Mouse (Mus musculus): Measurements from ENCODE around the gene Polq. TPM values are rescaled to one million over a fixed set of nuclear protein-coding genes. Genes with fewer than 3 reads are reported as not detected.
A peak's percentile ranks its signal among the peaks of the same experiment; 100 is the strongest.
"Not testable (repeated sequence)": the region's sequence is repeated elsewhere in the genome, so short reads cannot be mapped to it uniquely, and the experiment has no call there.

Gene Polq
- polyA plus RNA-seq, 1 experiment from 2014 or later: 1.1 TPM

DNA sequence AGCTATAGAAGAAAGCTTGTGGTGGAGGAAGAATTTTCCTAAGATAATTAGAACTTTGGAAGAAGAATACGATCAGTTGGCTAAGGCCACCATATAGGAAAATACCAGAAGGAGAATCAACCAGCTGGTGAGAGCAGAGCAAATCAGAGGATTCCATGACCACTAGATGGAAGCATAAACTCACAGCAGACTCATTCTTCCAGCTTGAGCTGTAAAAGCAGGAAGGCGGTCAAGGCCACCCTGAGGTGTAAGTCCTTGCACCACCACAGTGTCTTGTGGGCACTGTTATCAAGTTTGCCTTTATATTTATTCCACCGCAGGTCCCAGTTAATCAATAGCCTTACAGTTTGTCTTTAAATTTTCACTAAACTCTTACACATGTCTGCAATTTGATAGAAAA is 97.7 kb downstream of the Polq start:
- no peaks in the 10 kb centered on the region for H3K27me3 ChIP-seq (ENCODE audit: control insufficient read depth, insufficient read depth, low read length)
- no peak overlapping the region for H3K9ac ChIP-seq (ENCODE audit: low read length)
- peak; percentile 78; the same call in 1 of the 2 replicates for ATAC-seq (ENCODE audit: low FRiP score, low TSS enrichment)
- H3K9me3 ChIP-seq (ENCODE audit: control insufficient read depth, low read length): no peaks in the 10 kb centered on the region
- TF ChIP-seq EP300 (optimal IDR thresholded peaks at IDR 0.05) (no peak), CTCF (IDR thresholded peaks at IDR 0.05; ENCODE audit: low read depth) (peak; percentile 88)
- H3K4me2 ChIP-seq (replicated peaks; ENCODE audit: low read depth): no peak overlapping the region
- H3K4me1 ChIP-seq (replicated peaks; ENCODE audit: control insufficient read depth, insufficient read depth): no peaks in the 10 kb centered on the region
- DNase-seq (ENCODE audit: low spot score): peak; percentile 52
- H3K4me3 ChIP-seq (ENCODE audit: low read depth, low read length): no peak overlapping the region
- H3K27ac ChIP-seq (replicated peaks): no peak overlapping the region
- 28% methylated on average over 3 of the region's 3 CpGs for WGBS
- no peaks in the 10 kb centered on the region for H3K36me3 ChIP-seq (ENCODE audit: control insufficient read depth, insufficient read depth, low read length)

DNA sequence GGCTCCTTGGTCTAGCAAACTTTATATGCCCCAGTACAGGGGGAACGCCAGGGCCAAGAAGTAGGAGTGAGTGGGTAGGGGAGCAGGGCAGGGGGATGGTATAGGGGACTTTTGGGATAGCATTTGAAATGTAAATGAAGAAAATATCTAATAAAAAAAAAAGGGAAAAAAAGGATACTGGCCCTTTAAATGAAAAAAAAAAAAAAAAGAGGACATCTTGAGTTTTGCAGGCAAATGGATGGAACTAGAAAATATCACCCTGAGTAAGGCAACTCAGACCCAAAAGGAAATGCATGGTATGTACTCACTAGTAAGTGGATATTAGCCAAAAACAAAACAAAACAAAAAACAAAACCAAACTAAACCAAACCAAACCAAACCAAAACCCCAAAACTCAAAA is 113.6 kb downstream of the Polq start:
- WGBS: 91% methylated on average over 1 of the region's 1 CpGs
- ATAC-seq (ENCODE audit: low FRiP score, low TSS enrichment); H3K4me3 ChIP-seq (ENCODE audit: low read depth, low read length); H3K9ac ChIP-seq (ENCODE audit: low read length); H3K4me1 ChIP-seq (replicated peaks; ENCODE audit: control insufficient read depth, insufficient read depth); H3K27ac ChIP-seq (replicated peaks); H3K27me3 ChIP-seq (ENCODE audit: control insufficient read depth, insufficient read depth, low read length); H3K36me3 ChIP-seq (ENCODE audit: control insufficient read depth, insufficient read depth, low read length); H3K4me2 ChIP-seq (replicated peaks; ENCODE audit: low read depth); DNase-seq (ENCODE audit: low spot score); H3K9me3 ChIP-seq (ENCODE audit: control insufficient read depth, low read length): not testable (repeated sequence)

Other genes starting within 250 kb of the Polq start
- 1.6 and 2.4 TPM in 2 replicates for gene Slc15a2, start 226.8 kb upstream of the Polq start, polyA plus RNA-seq (2015; fragmentation: Nextera tagmentation; extraction: Ambion mirVana)
- gene Iqcb1, start 183.4 kb upstream of the Polq start, polyA plus RNA-seq (2015; fragmentation: Nextera tagmentation; extraction: Ambion mirVana): 10.0 and 11.5 TPM in 2 replicates
- 3.1 and 4.7 TPM in 2 replicates for gene Eaf2, start 136.8 kb upstream of the Polq start, polyA plus RNA-seq (2015; fragmentation: Nextera tagmentation; extraction: Ambion mirVana)
- gene Golgb1, start 136.6 kb upstream of the Polq start, polyA plus RNA-seq (2015; fragmentation: Nextera tagmentation; extraction: Ambion mirVana): 88.5 and 100 TPM in 2 replicates
- gene Hcls1, start 76.8 kb upstream of the Polq start, polyA plus RNA-seq (2015; fragmentation: Nextera tagmentation; extraction: Ambion mirVana): 3.0 and 3.7 TPM in 2 replicates
- gene Fbxo40, start 21.3 kb upstream of the Polq start, polyA plus RNA-seq (2015; fragmentation: Nextera tagmentation; extraction: Ambion mirVana): 0.07 TPM in 1 of 2 replicates, not detected in the other

Measured in stomach, postnatal 0 days (tissue).